Mouse (Mus musculus) G1E (cell line): ENCODE results near the gene Rims1.

Experiments
- CTCF ChIP-seq: IDR thresholded peaks from 2 replicates; pipeline ENCODE4 v1.5.1; 2012; ENCODE audit warnings: low read depth, low read length, inconsistent platforms, mixed read lengths
- GATA1 ChIP-seq: IDR thresholded peaks from 2 replicates; pipeline ENCODE4 v1.6.1; 2012; ENCODE audit warnings: borderline replicate concordance, low read length, inconsistent platforms, mixed read lengths
- POLR2AphosphoS5 ChIP-seq: IDR thresholded peaks from 2 replicates; pipeline ENCODE4 v1.6.1; 2012; ENCODE audit warnings: low read depth, low read length, inconsistent platforms; ENCODE audit not compliant: insufficient replicate concordance
- TAL1 ChIP-seq: conservative IDR thresholded peaks from 2 replicates; pipeline ENCODE4 v1.6.1; 2012; ENCODE audit warnings: low read depth, low read length, inconsistent platforms, mixed read lengths

- TF ChIP-seq CTCF (no peak), TAL1 (no peak), GATA1 (no peak), POLR2AphosphoS5 (no peak)
Measured at GRCm38 (mm10) chr1:22424020-22424419, 381.8 kb downstream of the Rims1 start.
